Mouse (Mus musculus): ENCODE data around the gene Gm21992.
A peak's percentile ranks its signal among the peaks of the same experiment; 100 is the strongest.

The Gm21992 gene

GRCm38 (mm10) chr19:4748493-4748892 is 62.9 kb downstream of the Gm21992 start:
- DNase-seq (ENCODE audit: low spot score): no peak

- DNase-seq (ENCODE audit: low spot score): no peak
Observed at GRCm38 (mm10) chr19:4747631-4748312, 63.6 kb downstream of the Gm21992 start.

GRCm38 (mm10) chr19:4746611-4747010 is 64.8 kb downstream of the Gm21992 start:
- DNase-seq (ENCODE audit: low spot score): no peak

GRCm38 (mm10) chr19:4745681-4746080 is 65.7 kb downstream of the Gm21992 start:
- DNase-seq (ENCODE audit: low spot score): no peak

GRCm38 (mm10) chr19:4745057-4745456 is 66.4 kb downstream of the Gm21992 start:
- DNase-seq (ENCODE audit: low spot score): no peak

GRCm38 (mm10) chr19:4744026-4744425 is 67.4 kb downstream of the Gm21992 start:
- no peak for DNase-seq (ENCODE audit: low spot score)

- peak; percentile 28 for DNase-seq (ENCODE audit: low spot score)
Observed at GRCm38 (mm10) chr19:4743524-4743923, 67.9 kb downstream of the Gm21992 start.

GRCm38 (mm10) chr19:4742229-4742628 is 69.2 kb downstream of the Gm21992 start:
- no peak for DNase-seq (ENCODE audit: low spot score)

GRCm38 (mm10) chr19:4741482-4741881 is 69.9 kb downstream of the Gm21992 start:
- no peak for DNase-seq (ENCODE audit: low spot score)

- DNase-seq (ENCODE audit: low spot score): no peak
Observed at GRCm38 (mm10) chr19:4739762-4740161, 71.7 kb downstream of the Gm21992 start.

- DNase-seq (ENCODE audit: low spot score): no peak
Observed at GRCm38 (mm10) chr19:4739053-4739452, 72.4 kb downstream of the Gm21992 start.

GRCm38 (mm10) chr19:4737866-4738265 is 73.5 kb downstream of the Gm21992 start:
- DNase-seq (ENCODE audit: low spot score): no peak

- no peak for DNase-seq (ENCODE audit: low spot score)
Observed at GRCm38 (mm10) chr19:4733052-4733451, 78.4 kb downstream of the Gm21992 start.

- no peak for DNase-seq (ENCODE audit: low spot score)
Observed at GRCm38 (mm10) chr19:4729186-4729585, 82.2 kb downstream of the Gm21992 start.

- DNase-seq (ENCODE audit: low spot score): peak; percentile 76
Observed at GRCm38 (mm10) chr19:4720671-4721244, 90.7 kb downstream of the Gm21992 start.

GRCm38 (mm10) chr19:4720112-4720511 is 91.3 kb downstream of the Gm21992 start:
- DNase-seq (ENCODE audit: low spot score): no peak

- DNase-seq (ENCODE audit: low spot score): peak; percentile 74
Observed at GRCm38 (mm10) chr19:4719351-4719764, 92.1 kb downstream of the Gm21992 start.

- DNase-seq (ENCODE audit: low spot score): no peak
Observed at GRCm38 (mm10) chr19:4718716-4719115, 92.7 kb downstream of the Gm21992 start.

- DNase-seq (ENCODE audit: low spot score): no peak
Observed at GRCm38 (mm10) chr19:4717281-4717680, 94.1 kb downstream of the Gm21992 start.

- DNase-seq (ENCODE audit: low spot score): no peak
Observed at GRCm38 (mm10) chr19:4716756-4717155, 94.7 kb downstream of the Gm21992 start.

GRCm38 (mm10) chr19:4713886-4714285 is 97.5 kb downstream of the Gm21992 start:
- no peak for DNase-seq (ENCODE audit: low spot score)

- no peak for DNase-seq (ENCODE audit: low spot score)
Observed at GRCm38 (mm10) chr19:4712781-4713526, 98.5 kb downstream of the Gm21992 start.

- no peak for DNase-seq (ENCODE audit: low spot score)
Observed at GRCm38 (mm10) chr19:4712156-4712780, 99.1 kb downstream of the Gm21992 start.

Data from lung, postnatal 25 days (tissue).